Mouse (Mus musculus) olfactory bulb, adult 2 months (tissue): Measurements from ENCODE around the gene Zfp609. TPM values are rescaled to one million over a fixed set of nuclear protein-coding genes. Genes with fewer than 3 reads are reported as not detected.

ENCODE experiments used
- H3K27ac ChIP-seq: fragments of 200-500 bp; 2 replicates; pipeline ENCODE4 v1.5.1; 2012; ENCODE audit warnings: low read depth, low read length; ENCODE audit not compliant: insufficient read depth
- H3K4me1 ChIP-seq: fragments of 200-500 bp; 2 replicates; pipeline ENCODE4 v1.6.1; 2012; ENCODE audit warnings: low read length; ENCODE audit not compliant: control insufficient read depth, insufficient read depth
- H3K4me3 ChIP-seq: fragments of 200-500 bp; 2 replicates; pipeline ENCODE4 v1.5.1; 2012; ENCODE audit warnings: mild to moderate bottlenecking, low read depth, low read length, moderate library complexity; ENCODE audit not compliant: insufficient read depth
- CTCF ChIP-seq: fragments of 200-500 bp; IDR thresholded peaks from 2 replicates; pipeline ENCODE4 v1.5.1; 2012; ENCODE audit warnings: low read depth, mild to moderate bottlenecking, low read length, moderate library complexity; ENCODE audit not compliant: insufficient read depth
- POLR2A ChIP-seq: fragments of 200-500 bp; IDR thresholded peaks from 2 replicates; pipeline ENCODE4 v1.6.1; 2012; ENCODE audit warnings: mild to moderate bottlenecking, low read depth, low read length, moderate library complexity; ENCODE audit not compliant: insufficient read depth
- WGBS: fragments of 180-500 bp; shearing (Covaris S2); methylation state at CpG from one replicate; pipeline ENCODE4 v1.1.7; 2018; 5-methylcytosine and 5-hydroxymethylcytosine counted together
- polyA plus RNA-seq: library from polyadenylated mRNA; stranded (reverse); fragments of >200 nt; gene quantifications from 2 replicates; pipeline ENCODE4 v1.2.4, GENCODE M21; 2012; ENCODE audit warnings: low replicate concordance; ENCODE audit not compliant: missing spikeins, insufficient read depth, insufficient read length

Gene Zfp609
- polyA plus RNA-seq, 1 experiment: not detected

GRCm38 (mm10) chr9:65679181-65679761, 148.1 kb downstream of the Zfp609 start:
- Histone ChIP-seq H3K27ac (peak overlapping the region; percentile 16; the same call in 1 of the 2 replicates), H3K4me1 (peaks cover 11% of the 10 kb centered on the region)
- WGBS: 6% methylated on average over 5 of the region's 5 CpGs

GRCm38 (mm10) chr9:65677119-65677462, 150.3 kb downstream of the Zfp609 start:
- peaks cover 11% of the 10 kb centered on the region for H3K4me1 ChIP-seq
- peak overlapping the region; percentile 77 for H3K4me3 ChIP-seq
- TF ChIP-seq POLR2A: no peak
- TF ChIP-seq CTCF: no peak
- peak overlapping the region; percentile 29; the same call in 1 of the 2 replicates for H3K27ac ChIP-seq
- WGBS: 1% methylated on average over 3 of the region's 3 CpGs

More at GRCm38 (mm10) chr9:65679181-65679761, 148.1 kb downstream of the Zfp609 start:
- TF ChIP-seq CTCF (no peak), POLR2A (no peak)
- peak overlapping the region; percentile 5 for H3K4me3 ChIP-seq

- under 1% methylated on average over 49 of the region's 51 CpGs for WGBS
- peaks cover 11% of the 10 kb centered on the region for H3K4me1 ChIP-seq
- TF ChIP-seq CTCF (no peak), POLR2A (peak; percentile 55; the same call in 1 of the 2 replicates)
- peak overlapping the region; percentile 77 for H3K4me3 ChIP-seq
- H3K27ac ChIP-seq: peak overlapping the region; percentile 29
Measured at GRCm38 (mm10) chr9:65676358-65677118, 150.8 kb downstream of the Zfp609 start.

GRCm38 (mm10) chr9:65675461-65676357, 151.7 kb downstream of the Zfp609 start:
- peak overlapping the region; percentile 77 for H3K4me3 ChIP-seq
- TF ChIP-seq POLR2A (no peak), CTCF (no peak)
- H3K27ac ChIP-seq: no peak overlapping the region; the same call in 1 of the 2 replicates
- 43% methylated on average over 8 of the region's 8 CpGs for WGBS
- H3K4me1 ChIP-seq: peaks cover 11% of the 10 kb centered on the region

- Histone ChIP-seq H3K4me1 (no peaks in the 10 kb centered on the region; the same call in 1 of the 2 replicates), H3K27ac (no peak overlapping the region)
- 78% methylated on average over 11 of the region's 11 CpGs for WGBS
Measured at GRCm38 (mm10) chr9:65672996-65673395, 154.4 kb downstream of the Zfp609 start.

GRCm38 (mm10) chr9:65671431-65671931, 155.9 kb downstream of the Zfp609 start:
- no peak overlapping the region for H3K4me3 ChIP-seq
- WGBS: 59% methylated on average over 9 of the region's 9 CpGs
- H3K27ac ChIP-seq: no peak overlapping the region
- no peak for TF ChIP-seq CTCF
- TF ChIP-seq POLR2A: no peak
- no peaks in the 10 kb centered on the region; the same call in 1 of the 2 replicates for H3K4me1 ChIP-seq

More at GRCm38 (mm10) chr9:65672996-65673395, 154.4 kb downstream of the Zfp609 start:
- TF ChIP-seq POLR2A (no peak), CTCF (no peak)
- H3K4me3 ChIP-seq: no peak overlapping the region

GRCm38 (mm10) chr9:65667701-65668100, 159.7 kb downstream of the Zfp609 start, which contains the start of gene Oaz2:
TSS of gene Oaz2 (plus strand) at chr9:65668001.
- H3K27ac ChIP-seq: no peak within 1 kb of the TSS
- H3K4me1 ChIP-seq: no peaks in the 10 kb centered on the region
- WGBS: 94% methylated on average over 8 of the region's 8 CpGs
- TF ChIP-seq CTCF: no peak
- no peak for TF ChIP-seq POLR2A
- H3K4me3 ChIP-seq: no peak within 1 kb of the TSS

- 13% methylated on average over 5 of the region's 5 CpGs for WGBS
- no peak for TF ChIP-seq POLR2A
- peak; percentile 33; the same call in 1 of the 2 replicates for TF ChIP-seq CTCF
- Histone ChIP-seq H3K4me1 (no peaks in the 10 kb centered on the region), H3K4me3 (no peak overlapping the region), H3K27ac (no peak overlapping the region)
Measured at GRCm38 (mm10) chr9:65666042-65666441, 161.3 kb downstream of the Zfp609 start.

- Histone ChIP-seq H3K27ac (no peak overlapping the region), H3K4me3 (no peak overlapping the region), H3K4me1 (no peaks in the 10 kb centered on the region)
- WGBS: 4% methylated on average over 3 of the region's 3 CpGs
- TF ChIP-seq CTCF: peak; percentile 59
- TF ChIP-seq POLR2A: no peak
Measured at GRCm38 (mm10) chr9:65664163-65664562, 163.2 kb downstream of the Zfp609 start.
